Mouse (Mus musculus): ENCODE results near the gene Eif5.

- no peak for TF ChIP-seq POLR2A (IDR thresholded peaks at IDR 0.05; ENCODE audit: low read depth, low read length)
- no peak for TF ChIP-seq CTCF (IDR thresholded peaks at IDR 0.05; ENCODE audit: extremely low read depth, insufficient read depth, insufficient read length, insufficient replicate concordance)
Measured at GRCm38 (mm10) chr12:111514874-111515649, 22.8 kb upstream of the Eif5 start.
